Mouse (Mus musculus) gastrocnemius, adult 2 months (tissue): ENCODE data around the gene Hspg2. TPM values are rescaled to one million over a fixed set of nuclear protein-coding genes. Genes with fewer than 3 reads are reported as not detected.

Experiments used
- DNase-seq: peaks from one replicate; pipeline ENCODE4 v3.0.0; 2022
- H3K27ac ChIP-seq: fragments of 200-600 bp; 2 replicates; pipeline ENCODE4 v1.8.1; 2022; ENCODE audit warnings: mild to moderate bottlenecking
- H3K4me3 ChIP-seq: fragments of 200-600 bp; 2 replicates; pipeline ENCODE4 v1.8.1; 2022; ENCODE audit warnings: mild to moderate bottlenecking, moderate library complexity
- CTCF ChIP-seq: fragments of 200-600 bp; IDR thresholded peaks from 2 replicates; pipeline ENCODE4 v1.8.1; 2022; ENCODE audit warnings: antibody characterized with exemption, mild to moderate bottlenecking, moderate library complexity
- intact Hi-C: fragments of 180-260 bp; cut with DNase I; formaldehyde crosslinking; loops from one replicate; pipeline ENCODE4 v1.15.1; 2025
- total RNA-seq, 2 experiments: library from RNA; stranded (reverse); gene quantifications; 2 replicates each; pipeline ENCODE4 v1.2.3; 2021

Gene Hspg2
- total RNA-seq, 2 experiments from 2014 or later = 55.2 to 77.5 TPM

DNA sequence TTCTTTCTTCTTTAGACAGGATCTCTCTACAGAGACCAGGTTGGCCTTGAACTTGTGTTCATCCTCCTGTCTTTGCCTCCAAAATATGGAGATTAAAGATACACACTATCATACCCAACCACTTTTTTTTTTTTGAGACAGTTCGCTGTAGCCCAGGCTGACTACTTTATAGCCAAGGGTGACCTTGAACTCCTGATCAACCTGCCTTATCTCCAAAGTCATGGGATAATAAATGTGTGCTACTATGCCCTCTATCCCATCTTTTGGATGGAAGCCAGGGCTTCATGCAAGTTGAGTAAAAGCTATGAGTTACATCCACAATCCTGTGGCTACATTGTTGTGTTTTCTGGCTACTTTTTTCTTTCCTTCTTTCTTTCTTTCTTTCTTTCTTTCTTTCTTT lies 56.9 kb downstream of the Hspg2 start:
- intact Hi-C loops = no loop called here
- no peak for TF ChIP-seq CTCF
- DNase-seq = no peak
- H3K4me3 ChIP-seq = no peak overlapping the region
- no peak overlapping the region for H3K27ac ChIP-seq

GRCm38 (mm10) chr4:137527368-137527767 lies 58.8 kb downstream of the Hspg2 start:
- TF ChIP-seq CTCF = no peak
- intact Hi-C loops = no loop called here
- no peak overlapping the region for H3K4me3 ChIP-seq
- no peak for DNase-seq
- H3K27ac ChIP-seq = peak overlapping the region; percentile 70

GRCm38 (mm10) chr4:137527872-137528271 lies 59.3 kb downstream of the Hspg2 start:
- Histone ChIP-seq H3K4me3 (no peak overlapping the region), H3K27ac (peak overlapping the region; percentile 70)
- TF ChIP-seq CTCF = no peak
- intact Hi-C loops = no loop called here
- DNase-seq = no peak

DNA sequence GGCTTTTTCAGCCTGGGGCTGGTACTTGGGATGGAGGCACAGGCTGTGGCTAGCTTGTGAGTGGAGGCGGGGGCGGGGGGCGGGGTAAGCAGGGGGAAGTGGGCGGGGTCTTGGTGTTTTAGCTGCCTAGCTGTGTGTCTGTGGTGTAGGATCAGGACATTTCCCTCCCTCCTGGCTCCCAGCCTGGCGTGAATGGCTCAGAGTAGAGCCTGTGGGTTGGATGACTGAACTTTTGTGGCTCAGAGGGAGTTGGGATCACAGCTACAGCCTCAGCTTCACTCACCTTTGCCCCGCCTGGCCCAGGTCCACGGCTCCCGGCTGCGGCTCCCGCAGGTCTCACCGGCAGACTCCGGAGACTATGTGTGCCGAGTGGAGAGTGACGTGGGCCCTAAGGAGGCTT lies 71.8 kb downstream of the Hspg2 start:
- DNase-seq = no peak
- intact Hi-C loops = no loop called here
- TF ChIP-seq CTCF = no peak
- Histone ChIP-seq H3K27ac (no peak overlapping the region), H3K4me3 (no peak overlapping the region)

GRCm38 (mm10) chr4:137542968-137543367 lies 74.4 kb downstream of the Hspg2 start:
- Histone ChIP-seq H3K27ac (no peak overlapping the region), H3K4me3 (no peak overlapping the region)
- no peak for TF ChIP-seq CTCF
- intact Hi-C loops = no loop called here
- no peak for DNase-seq

- no peak for TF ChIP-seq CTCF
- DNase-seq = no peak
- Histone ChIP-seq H3K27ac (no peak overlapping the region), H3K4me3 (no peak overlapping the region)
- intact Hi-C loops = loop anchor here (1.0 kb wide), 1 partner anchor 102 kb away; no protein-coding TSS in a partner anchor
These were observed 77.0 kb downstream of the Hspg2 start for GRCm38 (mm10) chr4:137545568-137545967.

DNA sequence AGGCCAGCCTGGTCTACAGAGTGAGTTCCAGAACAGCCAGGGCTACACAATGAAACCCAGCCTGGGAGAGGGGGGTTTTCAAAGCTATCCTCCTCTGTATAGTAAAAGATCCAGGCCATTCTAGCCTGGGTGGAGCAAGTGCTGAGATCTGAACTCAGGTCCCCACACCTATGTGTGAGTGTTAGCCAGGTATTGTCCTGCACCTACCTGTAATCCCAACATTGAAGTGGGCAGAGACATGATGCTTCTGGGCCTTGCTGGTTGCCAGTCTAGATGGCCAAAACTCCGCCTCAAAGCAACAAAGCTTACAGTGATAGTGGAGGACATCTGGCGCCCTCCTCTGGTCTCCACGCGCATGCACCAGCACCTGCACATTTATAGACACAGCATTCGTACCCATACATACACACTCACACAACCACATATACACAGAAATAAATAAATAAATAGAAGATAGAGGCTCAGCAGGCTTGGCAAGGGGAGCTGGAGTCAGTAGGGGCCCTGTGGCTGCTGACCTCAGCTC lies 77.5 kb downstream of the Hspg2 start:
- intact Hi-C loops = no loop called here
- Histone ChIP-seq H3K4me3 (no peak overlapping the region), H3K27ac (no peak overlapping the region)
- DNase-seq = peak; percentile 69
- TF ChIP-seq CTCF = peak; percentile 76

DNA sequence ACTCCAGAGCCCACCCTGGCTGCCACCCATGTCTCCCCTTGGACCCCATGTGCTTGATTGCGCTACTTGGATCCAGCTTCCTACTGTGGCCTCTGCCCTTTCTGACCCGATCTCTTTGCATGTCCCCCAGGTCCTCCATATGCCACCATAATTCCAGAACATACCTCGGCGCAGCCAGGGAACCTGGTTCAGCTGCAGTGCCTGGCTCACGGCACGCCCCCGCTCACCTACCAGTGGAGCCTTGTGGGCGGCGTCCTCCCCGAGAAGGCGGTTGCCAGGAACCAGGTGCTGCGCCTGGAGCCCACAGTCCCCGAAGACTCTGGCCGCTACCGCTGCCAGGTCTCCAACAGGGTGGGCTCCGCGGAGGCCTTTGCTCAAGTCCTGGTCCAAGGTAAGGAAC lies 84.9 kb downstream of the Hspg2 start:
- no peak for DNase-seq
- no peak for TF ChIP-seq CTCF
- Histone ChIP-seq H3K4me3 (no peak overlapping the region), H3K27ac (no peak overlapping the region)
- intact Hi-C loops = no loop called here

GRCm38 (mm10) chr4:137556673-137557210 lies 88.2 kb downstream of the Hspg2 start:
- no peak for DNase-seq
- Histone ChIP-seq H3K27ac (no peak overlapping the region), H3K4me3 (no peak overlapping the region)
- no peak for TF ChIP-seq CTCF
- intact Hi-C loops = no loop called here

GRCm38 (mm10) chr4:137569873-137570272 lies 101.3 kb downstream of the Hspg2 start:
- Histone ChIP-seq H3K4me3 (no peak overlapping the region), H3K27ac (no peak overlapping the region)
- no peak for TF ChIP-seq CTCF
- DNase-seq = no peak
- intact Hi-C loops = no loop called here

DNA sequence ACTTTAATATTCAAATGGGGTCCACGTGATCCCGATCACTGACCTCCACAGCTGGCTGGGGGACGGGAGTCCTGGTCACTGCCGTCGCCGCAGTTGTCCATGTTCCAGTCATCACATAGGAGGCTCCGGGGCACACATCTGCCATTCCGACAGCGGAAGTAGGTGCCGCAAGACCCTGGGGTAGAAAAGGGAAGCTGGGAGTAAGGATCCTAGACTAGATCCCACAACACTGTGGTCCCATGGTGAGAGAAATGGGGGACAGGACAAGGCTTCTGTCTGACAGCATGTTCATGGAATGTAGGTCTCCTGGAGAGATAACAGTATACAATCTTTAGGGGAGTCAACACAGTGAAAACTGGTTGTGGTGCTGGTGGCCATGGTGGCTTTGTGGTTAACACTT lies 105.9 kb downstream of the Hspg2 start, which contains the start of gene Ldlrad2:
Ldlrad2 (minus strand) TSS at position 101 of the 400 bp plus-strand sequence.
- intact Hi-C loops = no loop called here
- no peak for DNase-seq
- Histone ChIP-seq H3K27ac (no peak within 1 kb of the TSS), H3K4me3 (no peak within 1 kb of the TSS)
- TF ChIP-seq CTCF = no peak

GRCm38 (mm10) chr4:137577486-137577885 lies 108.9 kb downstream of the Hspg2 start:
- H3K4me3 ChIP-seq = no peak overlapping the region
- no peak for DNase-seq
- TF ChIP-seq CTCF = no peak
- H3K27ac ChIP-seq = no peak overlapping the region
- intact Hi-C loops = no loop called here

GRCm38 (mm10) chr4:137578181-137578845 lies 109.7 kb downstream of the Hspg2 start:
- DNase-seq = peak; percentile 73
- H3K27ac ChIP-seq = no peak overlapping the region
- intact Hi-C loops = no loop called here
- TF ChIP-seq CTCF = peak; percentile 86
- H3K4me3 ChIP-seq = peak overlapping the region; percentile 60

DNA sequence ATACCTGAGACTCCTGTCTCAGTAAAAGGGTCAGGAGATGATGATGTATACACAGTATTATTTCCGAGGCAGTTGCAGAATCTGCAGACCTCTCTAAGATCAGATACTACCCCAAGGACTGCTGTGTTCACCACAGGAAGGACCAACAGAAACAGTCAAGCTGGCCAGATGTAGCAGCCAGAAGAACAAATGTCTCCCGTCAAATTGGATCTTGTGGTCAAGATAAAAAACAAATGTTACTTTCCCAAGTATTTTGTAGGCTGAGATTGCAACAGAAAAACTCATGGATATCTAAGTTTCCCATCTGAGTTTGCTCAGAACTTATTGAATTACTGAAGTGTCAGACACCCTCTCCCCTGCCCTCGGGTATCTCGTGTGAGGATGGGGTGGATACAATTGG lies 111.2 kb downstream of the Hspg2 start:
- Histone ChIP-seq H3K4me3 (no peak overlapping the region), H3K27ac (no peak overlapping the region)
- TF ChIP-seq CTCF = no peak
- no peak for DNase-seq
- intact Hi-C loops = no loop called here
